Comparison of ENCODE assay signal across 9 mouse cellular contexts in genomic region chr5:114858582-114858981, GRCm38 (mm10). TPM values are rescaled to one million over a fixed set of nuclear protein-coding genes. Genes with fewer than 3 reads are reported as not detected.
DNase-seq lines count a peak whose midpoint lies in the region; ATAC-seq and TF ChIP-seq lines count a peak whose summit lies in the region.
"Had no signal": no experiment of that assay in that cellular context is flagged by ENCODE, and none has a peak within 500 bp of the region (broad histone marks: within the 10 kb centered on the region; RNA-seq: fewer than 3 reads in every experiment).

Gm9936 (minus strand) TSS chr5:114858682.

- H3K27ac ChIP-seq in layer of hippocampus, adult 2 months = no peak within 1 kb of the TSS
- no peak within 1 kb of the TSS for H3K27ac ChIP-seq in forebrain, embryonic 11.5 days (ENCODE audit: low read depth, low read length)
- no peak within 1 kb of the TSS for H3K27ac ChIP-seq in limb, embryonic 10.5 days
- H3K27ac ChIP-seq in neural tube, embryonic 15.5 days (replicated peaks) = 0 out of 2 replicates have a peak within 1 kb of the TSS, but pooled peaks have one; percentile 0

- no peak for DNase-seq in layer of hippocampus, adult 2 months (ENCODE audit: low spot score in 2 of 2)
- no peak for DNase-seq in layer of hippocampus, postnatal 14 days (ENCODE audit: low spot score in 2 of 2)
- DNase-seq in forebrain, embryonic 11.5 days (ENCODE audit: low spot score) = no peak
- no peak for DNase-seq in limb, embryonic 10.5 days (ENCODE audit: low spot score)
- no peak for DNase-seq in adrenal gland, adult 2 months
- DNase-seq in ovary, adult 18-20 months (ENCODE audit: low spot score) = no peak
- DNase-seq in left cerebral cortex, postnatal 4 days = no peak

- H3K4me2 ChIP-seq in forebrain, embryonic 11.5 days (ENCODE audit: low read depth, low read length, severe bottlenecking) = peak within 1 kb of the TSS; percentile 57
- H3K4me2 ChIP-seq in neural tube, embryonic 15.5 days = peak within 1 kb of the TSS; percentile 53

- no peak for ATAC-seq in forebrain, embryonic 11.5 days (replicated peaks; ENCODE audit: low FRiP score)
- no peak for ATAC-seq in neural tube, embryonic 15.5 days (ENCODE audit: low FRiP score)

- H3K9me3 ChIP-seq in forebrain, embryonic 11.5 days (ENCODE audit: control insufficient read depth, low read length) = no peaks in the 10 kb centered on the region
- H3K9me3 ChIP-seq in limb, embryonic 10.5 days (replicated peaks) = no peaks in the 10 kb centered on the region
- no peaks in the 10 kb centered on the region for H3K9me3 ChIP-seq in neural tube, embryonic 15.5 days (replicated peaks)

- peak within 1 kb of the TSS; percentile 47 for H3K4me3 ChIP-seq in layer of hippocampus, adult 2 months
- H3K4me3 ChIP-seq in forebrain, embryonic 11.5 days (ENCODE audit: low read depth, low read length) = peak within 1 kb of the TSS; percentile 18
- peak within 1 kb of the TSS; percentile 45 for H3K4me3 ChIP-seq in limb, embryonic 10.5 days
- peak within 1 kb of the TSS; percentile 28 for H3K4me3 ChIP-seq in neural tube, embryonic 15.5 days (replicated peaks)

- peak within 1 kb of the TSS; percentile 52 for H3K9ac ChIP-seq in forebrain, embryonic 11.5 days (ENCODE audit: low read length)
- peak within 1 kb of the TSS; percentile 30; the same call in 1 of the 2 replicates for H3K9ac ChIP-seq in neural tube, embryonic 15.5 days (replicated peaks)

- 86% methylated on average over 12 of the region's 12 CpGs for WGBS in forebrain, embryonic 11.5 days
- WGBS in limb, embryonic 10.5 days = 87% methylated on average over 12 of the region's 12 CpGs
- WGBS in neural tube, embryonic 15.5 days = 85% methylated on average over 12 of the region's 12 CpGs

- TF ChIP-seq CTCF in layer of hippocampus, adult 2 months (conservative IDR thresholded peaks at IDR 0.05) = no peak

- H3K4me1 ChIP-seq in forebrain, embryonic 11.5 days (replicated peaks; ENCODE audit: control insufficient read depth, insufficient read depth, low read length) = no peaks in the 10 kb centered on the region
- peaks cover 5% of the 10 kb centered on the region for H3K4me1 ChIP-seq in limb, embryonic 10.5 days
- H3K4me1 ChIP-seq in neural tube, embryonic 15.5 days = 0 out of 2 replicates have a peak, but pooled peaks cover 4% of the 10 kb centered on the region

- no peaks in the 10 kb centered on the region for H3K36me3 ChIP-seq in forebrain, embryonic 11.5 days (ENCODE audit: control insufficient read depth, insufficient read depth, low read length)
- H3K36me3 ChIP-seq in limb, embryonic 10.5 days = no peaks in the 10 kb centered on the region
- H3K36me3 ChIP-seq in neural tube, embryonic 15.5 days = no peaks in the 10 kb centered on the region

- H3K27me3 ChIP-seq in forebrain, embryonic 11.5 days (ENCODE audit: control insufficient read depth, insufficient read depth, low read length) = no peaks in the 10 kb centered on the region
- H3K27me3 ChIP-seq in limb, embryonic 10.5 days (ENCODE audit: low read depth, poor library complexity, severe bottlenecking) = peaks cover 13% of the 10 kb centered on the region; the same call in 1 of the 2 replicates
- H3K27me3 ChIP-seq in neural tube, embryonic 15.5 days (replicated peaks) = 0 out of 2 replicates have a peak, but pooled peaks cover 5% of the 10 kb centered on the region

- intact Hi-C loops in left cerebral cortex, postnatal 4 days (cut with DNase I) = no loop called here

RNA-seq across cellular contexts. Expression of gene Gm9936, which starts in this region (rescaled TPM):
- total RNA-seq in layer of hippocampus, adult 2 months (2021) = under 1 TPM; 0.51 to 0.59 TPM
- total RNA-seq in layer of hippocampus, postnatal 14 days (2021) = under 1 TPM; 0.88 to 0.97 TPM
- polyA plus RNA-seq in forebrain, embryonic 11.5 days (2014; fragmentation: Nextera tagmentation; extraction: Ambion mirVana) = 0.39 and 0.40 TPM in 2 replicates
- polyA plus RNA-seq in limb, embryonic 10.5 days (2016; fragmentation: Nextera tagmentation; extraction: Ambion mirVana) = not detected in 2 replicates
- 2.0 and 2.1 TPM in 2 replicates for polyA plus RNA-seq in neural tube, embryonic 15.5 days (2015; fragmentation: Nextera tagmentation; extraction: Ambion mirVana)
- not detected for total RNA-seq in adrenal gland, adult 2 months (2021)
- polyA plus RNA-seq in adrenal gland, adult 2 months (2012; rRNA removed) = not detected in 2 replicates
- total RNA-seq in left cerebral cortex, postnatal 4 days (2021) = 1 to 10 TPM; 2.5 to 3.4 TPM
- total RNA-seq: gastrocnemius, postnatal 10 days had no signal
